Mouse (Mus musculus): Measurements from ENCODE around the gene BC107364. TPM values are rescaled to one million over a fixed set of nuclear protein-coding genes. Genes with fewer than 3 reads are reported as not detected.
"Not testable (repeated sequence)": the region's sequence is repeated elsewhere in the genome, so short reads cannot be mapped to it uniquely, and the experiment has no call there.

BC107364 gene
- polyA plus RNA-seq, 1 experiment from 2014 or later: not detected

- H3K36me3 ChIP-seq: no peaks in the 10 kb centered on the region
- no peak overlapping the region; the same call in 1 of the 2 replicates for H3K4me3 ChIP-seq
- no peak overlapping the region for H3K9ac ChIP-seq
- no peaks in the 10 kb centered on the region for H3K9me3 ChIP-seq
- H3K27me3 ChIP-seq (replicated peaks): peaks cover 14% of the 10 kb centered on the region
- no peaks in the 10 kb centered on the region; the same call in 1 of the 2 replicates for H3K4me1 ChIP-seq
- peak overlapping the region; percentile 78 for H3K4me2 ChIP-seq (replicated peaks)
- ATAC-seq (ENCODE audit: low FRiP score, low read depth): no peak
- H3K27ac ChIP-seq: no peak overlapping the region
- 32% methylated on average over 7 of the region's 7 CpGs for WGBS
These were observed 37.2 kb downstream of the BC107364 start for GRCm38 (mm10) chr3:96414951-96415327.

- Histone ChIP-seq H3K27ac (peak overlapping the region; percentile 85), H3K27me3 (replicated peaks) (peaks cover 20% of the 10 kb centered on the region), H3K4me3 (peak overlapping the region; percentile 67), H3K4me1 (peaks cover 3% of the 10 kb centered on the region; the same call in 1 of the 2 replicates), H3K9me3 (no peaks in the 10 kb centered on the region), H3K9ac (peak overlapping the region; percentile 89), H3K4me2 (replicated peaks) (peak overlapping the region; percentile 78), H3K36me3 (no peaks in the 10 kb centered on the region)
- ATAC-seq (ENCODE audit: low FRiP score, low read depth): peak; percentile 90
- WGBS: under 1% methylated on average over 64 of the region's 64 CpGs
These were observed 37.8 kb downstream of the BC107364 start for GRCm38 (mm10) chr3:96414126-96414950.

GRCm38 (mm10) chr3:96413581-96414125 lies 38.5 kb downstream of the BC107364 start:
- Histone ChIP-seq H3K9me3 (no peaks in the 10 kb centered on the region), H3K27me3 (replicated peaks) (peaks cover 25% of the 10 kb centered on the region), H3K27ac (no peak overlapping the region), H3K4me1 (peaks cover 3% of the 10 kb centered on the region; the same call in 1 of the 2 replicates), H3K9ac (no peak overlapping the region), H3K36me3 (no peaks in the 10 kb centered on the region), H3K4me3 (peak overlapping the region; percentile 67; the same call in 1 of the 2 replicates), H3K4me2 (replicated peaks) (peak overlapping the region; percentile 78)
- no peak for ATAC-seq (ENCODE audit: low FRiP score, low read depth)
- 52% methylated on average over 9 of the region's 9 CpGs for WGBS

- no peak overlapping the region for H3K27ac ChIP-seq
These were observed 40.3 kb downstream of the BC107364 start for GRCm38 (mm10) chr3:96411821-96412220.

GRCm38 (mm10) chr3:96410966-96411365 lies 41.1 kb downstream of the BC107364 start:
- peaks cover 40% of the 10 kb centered on the region for H3K27me3 ChIP-seq (replicated peaks)
- no peaks in the 10 kb centered on the region for H3K9me3 ChIP-seq
- no peak overlapping the region for H3K27ac ChIP-seq
- no peak overlapping the region for H3K9ac ChIP-seq
- WGBS: 79% methylated on average over 5 of the region's 5 CpGs
- peaks cover 3% of the 10 kb centered on the region; the same call in 1 of the 2 replicates for H3K4me1 ChIP-seq
- H3K4me3 ChIP-seq: no peak overlapping the region
- H3K36me3 ChIP-seq: no peaks in the 10 kb centered on the region
- no peak for ATAC-seq (ENCODE audit: low FRiP score, low read depth)
- H3K4me2 ChIP-seq (replicated peaks): no peak overlapping the region

More at GRCm38 (mm10) chr3:96411821-96412220, 40.3 kb downstream of the BC107364 start:
- H3K9ac ChIP-seq: no peak overlapping the region
- no peak overlapping the region for H3K4me2 ChIP-seq (replicated peaks)
- H3K4me3 ChIP-seq: no peak overlapping the region
- H3K4me1 ChIP-seq: peaks cover 3% of the 10 kb centered on the region; the same call in 1 of the 2 replicates
- peaks cover 33% of the 10 kb centered on the region for H3K27me3 ChIP-seq (replicated peaks)
- ATAC-seq (ENCODE audit: low FRiP score, low read depth): no peak
- whole genome bisulfite sequencing: 84% methylated on average over 3 of the region's 3 CpGs
- H3K9me3 ChIP-seq: no peaks in the 10 kb centered on the region
- no peaks in the 10 kb centered on the region for H3K36me3 ChIP-seq

- WGBS: 2% methylated on average over 31 of the region's 31 CpGs
- no peak for ATAC-seq (ENCODE audit: low FRiP score, low read depth)
These were observed 42.3 kb downstream of the BC107364 start for GRCm38 (mm10) chr3:96409701-96410246.

GRCm38 (mm10) chr3:96408111-96408510 lies 44.0 kb downstream of the BC107364 start:
- not testable (repeated sequence) for H3K27ac ChIP-seq; H3K4me3 ChIP-seq; H3K4me1 ChIP-seq; ATAC-seq (ENCODE audit: low FRiP score, low read depth); H3K9ac ChIP-seq; H3K9me3 ChIP-seq; H3K36me3 ChIP-seq; H3K4me2 ChIP-seq (replicated peaks)
- 92% methylated on average over 10 of the region's 10 CpGs for WGBS
- H3K27me3 ChIP-seq (replicated peaks): peaks cover 68% of the 10 kb centered on the region

More at GRCm38 (mm10) chr3:96409701-96410246, 42.3 kb downstream of the BC107364 start:
- Histone ChIP-seq H3K27ac (no peak overlapping the region), H3K9me3 (no peaks in the 10 kb centered on the region), H3K4me2 (replicated peaks) (peak overlapping the region; percentile 36), H3K9ac (no peak overlapping the region), H3K27me3 (replicated peaks) (peaks cover 52% of the 10 kb centered on the region), H3K4me3 (peak overlapping the region; percentile 15; the same call in 1 of the 2 replicates), H3K4me1 (peaks cover 3% of the 10 kb centered on the region; the same call in 1 of the 2 replicates), H3K36me3 (no peaks in the 10 kb centered on the region)

GRCm38 (mm10) chr3:96405541-96406503 lies 46.3 kb downstream of the BC107364 start:
- no peaks in the 10 kb centered on the region for H3K9me3 ChIP-seq
- peaks cover 82% of the 10 kb centered on the region for H3K27me3 ChIP-seq (replicated peaks)
- H3K4me3 ChIP-seq: no peak overlapping the region
- WGBS: 62% methylated on average over 32 of the region's 32 CpGs
- H3K36me3 ChIP-seq: no peaks in the 10 kb centered on the region
- H3K4me2 ChIP-seq (replicated peaks): no peak overlapping the region
- H3K4me1 ChIP-seq: peaks cover 15% of the 10 kb centered on the region; the same call in 1 of the 2 replicates
- no peak overlapping the region for H3K9ac ChIP-seq
- ATAC-seq (ENCODE audit: low FRiP score, low read depth): no peak
- no peak overlapping the region for H3K27ac ChIP-seq

- no peak for ATAC-seq (ENCODE audit: low FRiP score, low read depth)
These were observed 47.1 kb downstream of the BC107364 start for GRCm38 (mm10) chr3:96405004-96405403.

GRCm38 (mm10) chr3:96404450-96404849 lies 47.7 kb downstream of the BC107364 start:
- no peaks in the 10 kb centered on the region for H3K9me3 ChIP-seq
- WGBS: under 1% methylated on average over 26 of the region's 26 CpGs
- H3K27me3 ChIP-seq (replicated peaks): peaks cover 82% of the 10 kb centered on the region
- peaks cover 11% of the 10 kb centered on the region; the same call in 1 of the 2 replicates for H3K4me1 ChIP-seq
- ATAC-seq (ENCODE audit: low FRiP score, low read depth): no peak
- peak overlapping the region; percentile 7; the same call in 1 of the 2 replicates for H3K4me3 ChIP-seq
- peak overlapping the region; percentile 46 for H3K4me2 ChIP-seq (replicated peaks)
- H3K36me3 ChIP-seq: no peaks in the 10 kb centered on the region
- no peak overlapping the region for H3K9ac ChIP-seq
- H3K27ac ChIP-seq: no peak overlapping the region

More at GRCm38 (mm10) chr3:96405004-96405403, 47.1 kb downstream of the BC107364 start:
- peaks cover 15% of the 10 kb centered on the region; the same call in 1 of the 2 replicates for H3K4me1 ChIP-seq
- H3K9me3 ChIP-seq: no peaks in the 10 kb centered on the region
- WGBS: 20% methylated on average over 11 of the region's 11 CpGs
- H3K27me3 ChIP-seq (replicated peaks): peaks cover 82% of the 10 kb centered on the region
- no peaks in the 10 kb centered on the region for H3K36me3 ChIP-seq
- no peak overlapping the region for H3K27ac ChIP-seq
- H3K4me2 ChIP-seq (replicated peaks): no peak overlapping the region; the same call in 1 of the 2 replicates
- H3K9ac ChIP-seq: no peak overlapping the region
- no peak overlapping the region for H3K4me3 ChIP-seq

GRCm38 (mm10) chr3:96403016-96403415 lies 49.1 kb downstream of the BC107364 start:
- 5% methylated on average over 1 of the region's 1 CpGs for WGBS
- Histone ChIP-seq H3K9ac (no peak overlapping the region), H3K27ac (no peak overlapping the region), H3K4me3 (no peak overlapping the region), H3K9me3 (no peaks in the 10 kb centered on the region), H3K36me3 (no peaks in the 10 kb centered on the region), H3K4me2 (replicated peaks) (no peak overlapping the region), H3K27me3 (replicated peaks) (peaks cover 83% of the 10 kb centered on the region), H3K4me1 (peaks cover 11% of the 10 kb centered on the region; the same call in 1 of the 2 replicates)
- no peak for ATAC-seq (ENCODE audit: low FRiP score, low read depth)
